Mouse (Mus musculus): ENCODE measurements around the gene Spred2. TPM values are rescaled to one million over a fixed set of nuclear protein-coding genes. Genes with fewer than 3 reads are reported as not detected.
"Not testable (repeated sequence)": the region's sequence is repeated elsewhere in the genome, so short reads cannot be mapped to it uniquely, and the experiment has no call there.

The Spred2 gene
- total RNA-seq, 1 experiment from 2014 or later, result 4.4 TPM

- no peak for ATAC-seq (replicated peaks; ENCODE audit: insufficient number of reproducible peaks, low FRiP score, low TSS enrichment, poor library complexity, severe bottlenecking)
These were observed 68.4 kb downstream of the Spred2 start for GRCm38 (mm10) chr11:19992341-19993281.

- ATAC-seq (replicated peaks; ENCODE audit: insufficient number of reproducible peaks, low FRiP score, low TSS enrichment, poor library complexity, severe bottlenecking), result no peak
These were observed 69.6 kb downstream of the Spred2 start for GRCm38 (mm10) chr11:19993753-19994152.

GRCm38 (mm10) chr11:19994262-19994790 lies 70.2 kb downstream of the Spred2 start:
- ATAC-seq (replicated peaks; ENCODE audit: insufficient number of reproducible peaks, low FRiP score, low TSS enrichment, poor library complexity, severe bottlenecking), result no peak

GRCm38 (mm10) chr11:19997940-19998339 lies 73.8 kb downstream of the Spred2 start:
- ATAC-seq (replicated peaks; ENCODE audit: insufficient number of reproducible peaks, low FRiP score, low TSS enrichment, poor library complexity, severe bottlenecking), result peak; percentile 33; the same call in 1 of the 2 replicates

GRCm38 (mm10) chr11:20002883-20003282 lies 78.7 kb downstream of the Spred2 start:
- ATAC-seq (replicated peaks; ENCODE audit: insufficient number of reproducible peaks, low FRiP score, low TSS enrichment, poor library complexity, severe bottlenecking), result no peak

GRCm38 (mm10) chr11:20007701-20008100 lies 83.5 kb downstream of the Spred2 start:
- no peak for ATAC-seq (replicated peaks; ENCODE audit: insufficient number of reproducible peaks, low FRiP score, low TSS enrichment, poor library complexity, severe bottlenecking)

- no peak for ATAC-seq (replicated peaks; ENCODE audit: insufficient number of reproducible peaks, low FRiP score, low TSS enrichment, poor library complexity, severe bottlenecking)
These were observed 87.2 kb downstream of the Spred2 start for GRCm38 (mm10) chr11:20011210-20011978.

- ATAC-seq (replicated peaks; ENCODE audit: insufficient number of reproducible peaks, low FRiP score, low TSS enrichment, poor library complexity, severe bottlenecking), result no peak
These were observed 89.2 kb downstream of the Spred2 start for GRCm38 (mm10) chr11:20013366-20013765.

GRCm38 (mm10) chr11:20017937-20018336 lies 93.8 kb downstream of the Spred2 start:
- ATAC-seq (replicated peaks; ENCODE audit: insufficient number of reproducible peaks, low FRiP score, low TSS enrichment, poor library complexity, severe bottlenecking), result no peak

GRCm38 (mm10) chr11:20018905-20019304 lies 94.7 kb downstream of the Spred2 start:
- no peak for ATAC-seq (replicated peaks; ENCODE audit: insufficient number of reproducible peaks, low FRiP score, low TSS enrichment, poor library complexity, severe bottlenecking)

- no peak for ATAC-seq (replicated peaks; ENCODE audit: insufficient number of reproducible peaks, low FRiP score, low TSS enrichment, poor library complexity, severe bottlenecking)
These were observed 96.5 kb downstream of the Spred2 start for GRCm38 (mm10) chr11:20020720-20021119.

GRCm38 (mm10) chr11:20022462-20022861 lies 98.3 kb downstream of the Spred2 start:
- ATAC-seq (replicated peaks; ENCODE audit: insufficient number of reproducible peaks, low FRiP score, low TSS enrichment, poor library complexity, severe bottlenecking), result no peak

- ATAC-seq (replicated peaks; ENCODE audit: insufficient number of reproducible peaks, low FRiP score, low TSS enrichment, poor library complexity, severe bottlenecking), result no peak
These were observed 98.8 kb downstream of the Spred2 start for GRCm38 (mm10) chr11:20022911-20023482.

- ATAC-seq (replicated peaks; ENCODE audit: insufficient number of reproducible peaks, low FRiP score, low TSS enrichment, poor library complexity, severe bottlenecking), result no peak
These were observed 101.7 kb downstream of the Spred2 start for GRCm38 (mm10) chr11:20025899-20026298.

- no peak for ATAC-seq (replicated peaks; ENCODE audit: insufficient number of reproducible peaks, low FRiP score, low TSS enrichment, poor library complexity, severe bottlenecking)
These were observed 103.5 kb downstream of the Spred2 start for GRCm38 (mm10) chr11:20027719-20028118.

- no peak for ATAC-seq (replicated peaks; ENCODE audit: insufficient number of reproducible peaks, low FRiP score, low TSS enrichment, poor library complexity, severe bottlenecking)
These were observed 104.2 kb downstream of the Spred2 start for GRCm38 (mm10) chr11:20028396-20028795.

- ATAC-seq (replicated peaks; ENCODE audit: insufficient number of reproducible peaks, low FRiP score, low TSS enrichment, poor library complexity, severe bottlenecking), result no peak
These were observed 104.8 kb downstream of the Spred2 start for GRCm38 (mm10) chr11:20029014-20029413.

GRCm38 (mm10) chr11:20030973-20031372 lies 106.8 kb downstream of the Spred2 start:
- not testable (repeated sequence) for ATAC-seq (replicated peaks; ENCODE audit: insufficient number of reproducible peaks, low FRiP score, low TSS enrichment, poor library complexity, severe bottlenecking)

GRCm38 (mm10) chr11:20031536-20031935 lies 107.4 kb downstream of the Spred2 start:
- no peak for ATAC-seq (replicated peaks; ENCODE audit: insufficient number of reproducible peaks, low FRiP score, low TSS enrichment, poor library complexity, severe bottlenecking)
